Mouse (Mus musculus) forebrain, embryonic 11.5 days (tissue): ENCODE measurements at regions not wholly inside any gene's neighbourhood (a gene's known extent, or its start where the extent isn't known, plus 50 kb on each side); places are given as distances from the start of the nearest gene placed in this dataset.

Experiments used
- ATAC-seq: fragments of 200-750 bp; cut with Nextera tagmentation; replicated peaks from 2 replicates; pipeline ENCODE4 v1.8.0; 2017; ENCODE audit warnings: moderate TSS enrichment; ENCODE audit not compliant: low FRiP score
- DNase-seq: peaks from one replicate; pipeline ENCODE4 v3.0.0-alpha.2; 2017; ENCODE audit warnings: low spot score
- H3K27ac ChIP-seq: fragments of 300-500 bp; sonication (generic); 2 replicates; pipeline ENCODE4 v1.5.1; 2014; ENCODE audit warnings: low read depth, low read length
- H3K27me3 ChIP-seq: fragments of 300-500 bp; sonication (generic); 2 replicates; pipeline ENCODE4 v1.6.1; 2014; ENCODE audit warnings: mild to moderate bottlenecking, low read length, mixed read lengths; ENCODE audit not compliant: control insufficient read depth, insufficient read depth
- H3K36me3 ChIP-seq: fragments of 300-500 bp; sonication (generic); 2 replicates; pipeline ENCODE4 v1.6.1; 2014; ENCODE audit warnings: mild to moderate bottlenecking, low read length, moderate library complexity, mixed read lengths; ENCODE audit not compliant: control insufficient read depth, insufficient read depth
- H3K4me1 ChIP-seq: fragments of 300-500 bp; sonication (generic); replicated peaks from 2 replicates; pipeline ENCODE4 v1.6.1; 2014; ENCODE audit warnings: low read length, mixed read lengths; ENCODE audit not compliant: control insufficient read depth, insufficient read depth
- H3K4me2 ChIP-seq: fragments of 300-500 bp; sonication (generic); 2 replicates; pipeline ENCODE4 v1.6.1; 2014; ENCODE audit warnings: low read depth, mild to moderate bottlenecking, low read length, moderate library complexity, mixed read lengths; ENCODE audit not compliant: severe bottlenecking
- H3K4me3 ChIP-seq: fragments of 300-500 bp; sonication (generic); 2 replicates; pipeline ENCODE4 v1.5.1; 2014; ENCODE audit warnings: low read depth, low read length
- H3K9ac ChIP-seq: fragments of 300-500 bp; sonication (generic); 2 replicates; pipeline ENCODE4 v1.6.1; 2014; ENCODE audit warnings: low read length
- H3K9me3 ChIP-seq: fragments of 300-500 bp; sonication (generic); 2 replicates; pipeline ENCODE4 v1.6.1; 2016; ENCODE audit warnings: low read length, mixed read lengths; ENCODE audit not compliant: control insufficient read depth
- WGBS: fragments of 180-500 bp; shearing (Covaris S2); extraction: QIAGEN DNeasy Blood & Tissue Kit; methylation state at CpG from one replicate; pipeline ENCODE4 v1.1.7; 2014; 5-methylcytosine and 5-hydroxymethylcytosine counted together

GRCm38 (mm10) chr15:97457468-97457867, 210.4 kb upstream of the Amigo2 start:
- no peaks in the 10 kb centered on the region for H3K27me3 ChIP-seq
- WGBS: 85% methylated on average over 8 of the region's 8 CpGs
- no peak overlapping the region for H3K27ac ChIP-seq
- no peaks in the 10 kb centered on the region for H3K4me1 ChIP-seq
- DNase-seq: no peak
- no peak overlapping the region for H3K4me2 ChIP-seq
- ATAC-seq: no peak
- H3K36me3 ChIP-seq: no peaks in the 10 kb centered on the region
- H3K9me3 ChIP-seq: no peaks in the 10 kb centered on the region
- no peak overlapping the region for H3K4me3 ChIP-seq
- no peak overlapping the region for H3K9ac ChIP-seq

- WGBS: 96% methylated on average over 16 of the region's 16 CpGs
- Histone ChIP-seq H3K4me2 (no peak overlapping the region), H3K9me3 (no peaks in the 10 kb centered on the region), H3K4me3 (no peak overlapping the region), H3K27me3 (no peaks in the 10 kb centered on the region), H3K27ac (no peak overlapping the region), H3K36me3 (no peaks in the 10 kb centered on the region), H3K9ac (no peak overlapping the region), H3K4me1 (no peaks in the 10 kb centered on the region)
- DNase-seq (peak; percentile 48), ATAC-seq (no peak)
These were observed 209.9 kb upstream of the Amigo2 start for GRCm38 (mm10) chr15:97456991-97457390.

DNA sequence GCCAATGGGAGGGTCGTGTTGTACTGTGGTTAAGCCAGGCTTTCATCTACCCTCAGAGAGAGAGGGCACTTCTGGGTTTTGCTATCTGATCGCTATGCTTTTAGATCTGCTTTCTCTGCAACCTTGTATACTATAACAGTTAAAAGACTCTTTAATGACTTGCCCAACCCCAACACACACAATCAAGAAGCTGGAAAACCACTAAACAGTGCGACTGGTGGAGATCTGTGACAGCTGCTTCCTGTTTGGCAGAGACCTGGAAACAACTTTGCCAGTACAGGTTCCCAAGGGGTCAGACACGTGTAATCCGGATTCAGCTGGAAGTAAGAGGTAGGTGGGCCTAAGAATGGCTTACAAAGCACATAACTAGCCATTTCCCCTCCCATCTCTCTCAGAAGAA, 208.6 kb upstream of the Amigo2 start:
- DNase-seq: no peak
- WGBS: 79% methylated on average over 5 of the region's 5 CpGs
- Histone ChIP-seq H3K27me3 (no peaks in the 10 kb centered on the region), H3K4me3 (no peak overlapping the region), H3K36me3 (no peaks in the 10 kb centered on the region), H3K9me3 (no peaks in the 10 kb centered on the region), H3K27ac (no peak overlapping the region), H3K4me1 (no peaks in the 10 kb centered on the region), H3K9ac (no peak overlapping the region), H3K4me2 (no peak overlapping the region)
- no peak for ATAC-seq

GRCm38 (mm10) chr15:97449724-97450123, 202.6 kb upstream of the Amigo2 start:
- H3K4me1 ChIP-seq: no peaks in the 10 kb centered on the region
- ATAC-seq (no peak), DNase-seq (no peak)
- H3K4me3 ChIP-seq: no peak overlapping the region
- no peaks in the 10 kb centered on the region for H3K36me3 ChIP-seq
- 86% methylated on average over 3 of the region's 3 CpGs for WGBS
- H3K4me2 ChIP-seq: no peak overlapping the region
- H3K27ac ChIP-seq: no peak overlapping the region
- no peaks in the 10 kb centered on the region for H3K9me3 ChIP-seq
- H3K9ac ChIP-seq: no peak overlapping the region
- no peaks in the 10 kb centered on the region for H3K27me3 ChIP-seq

GRCm38 (mm10) chr15:97449001-97449400, 201.9 kb upstream of the Amigo2 start:
- Histone ChIP-seq H3K36me3 (no peaks in the 10 kb centered on the region), H3K4me3 (no peak overlapping the region), H3K9me3 (no peaks in the 10 kb centered on the region), H3K9ac (no peak overlapping the region), H3K4me2 (no peak overlapping the region), H3K4me1 (no peaks in the 10 kb centered on the region), H3K27ac (no peak overlapping the region), H3K27me3 (no peaks in the 10 kb centered on the region)
- whole genome bisulfite sequencing: 94% methylated on average over 6 of the region's 6 CpGs
- no peak for ATAC-seq
- DNase-seq: no peak

DNA sequence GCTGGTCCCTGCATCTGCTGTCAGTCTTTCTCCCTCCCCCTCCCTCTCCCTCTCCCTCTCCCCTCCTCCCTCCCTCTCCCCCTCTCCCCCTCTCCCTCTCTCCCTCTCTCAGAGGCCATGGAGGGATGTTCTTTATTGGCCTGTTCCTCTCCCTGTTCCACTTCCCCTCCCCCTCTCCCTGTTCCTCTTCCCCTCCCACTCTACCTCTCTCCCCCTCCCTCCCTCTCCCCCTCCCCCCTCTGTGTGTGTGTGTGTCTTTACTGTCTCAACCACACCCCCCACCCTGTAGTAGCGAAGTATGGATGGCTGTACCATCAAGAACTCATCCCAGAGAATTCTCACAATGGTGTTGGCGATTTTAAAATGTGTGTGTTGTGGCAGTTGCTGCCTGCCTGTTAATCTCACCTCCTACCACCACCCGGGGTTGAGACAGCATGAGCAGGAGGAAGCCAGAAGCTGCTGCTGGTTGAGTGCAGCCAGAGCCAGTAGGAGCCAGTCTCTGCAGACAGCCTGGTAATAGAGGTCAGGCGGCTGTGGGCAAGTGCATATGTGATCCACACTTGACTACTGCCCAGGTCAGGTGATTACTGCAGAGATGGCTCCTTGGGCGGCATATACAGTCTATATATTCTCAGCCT, 201.3 kb upstream of the Amigo2 start:
- Histone ChIP-seq H3K9me3 (no peaks in the 10 kb centered on the region), H3K4me1 (no peaks in the 10 kb centered on the region), H3K27ac (no peak overlapping the region), H3K4me3 (no peak overlapping the region), H3K4me2 (no peak overlapping the region), H3K27me3 (no peaks in the 10 kb centered on the region), H3K36me3 (no peaks in the 10 kb centered on the region), H3K9ac (no peak overlapping the region)
- DNase-seq (no peak), ATAC-seq (no peak)
- 78% methylated on average over 5 of the region's 5 CpGs for WGBS

- Histone ChIP-seq H3K9me3 (no peaks in the 10 kb centered on the region), H3K36me3 (no peaks in the 10 kb centered on the region), H3K27me3 (no peaks in the 10 kb centered on the region), H3K4me2 (no peak overlapping the region), H3K9ac (no peak overlapping the region), H3K27ac (no peak overlapping the region), H3K4me1 (no peaks in the 10 kb centered on the region), H3K4me3 (no peak overlapping the region)
- DNase-seq (no peak), ATAC-seq (no peak)
- 63% methylated on average over 9 of the region's 9 CpGs for WGBS
These were observed 199.1 kb upstream of the Amigo2 start for GRCm38 (mm10) chr15:97446181-97446580.

DNA sequence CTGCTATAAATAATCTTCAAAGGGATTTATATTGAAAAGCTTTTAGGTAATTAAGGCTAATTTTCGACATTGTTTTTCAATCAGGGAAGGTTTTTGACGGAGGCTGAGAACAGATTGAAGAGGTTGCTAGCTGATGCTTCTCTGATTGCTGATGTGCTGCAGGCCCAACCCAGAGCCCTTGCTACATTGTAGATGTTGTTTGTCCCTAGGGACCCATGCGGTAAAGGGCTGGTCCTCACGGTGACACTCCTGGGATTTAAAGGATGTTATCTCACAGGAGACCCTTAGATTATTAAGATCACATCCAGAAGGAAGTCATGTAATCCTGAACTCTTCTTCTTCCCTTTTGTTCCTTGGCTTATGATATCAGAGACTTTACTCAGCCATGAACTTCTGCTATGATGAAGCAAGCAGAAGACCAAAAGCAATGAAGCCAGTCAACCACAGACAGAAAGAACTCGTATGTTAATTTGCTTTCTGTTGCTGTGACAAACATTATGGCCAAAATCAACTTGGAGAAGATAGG, 191.2 kb upstream of the Amigo2 start:
- Histone ChIP-seq H3K27me3 (no peaks in the 10 kb centered on the region), H3K4me2 (no peak overlapping the region), H3K27ac (no peak overlapping the region), H3K4me1 (no peaks in the 10 kb centered on the region), H3K4me3 (no peak overlapping the region), H3K9ac (no peak overlapping the region), H3K9me3 (no peaks in the 10 kb centered on the region), H3K36me3 (no peaks in the 10 kb centered on the region)
- DNase-seq (no peak), ATAC-seq (no peak)
- 91% methylated on average over 5 of the region's 5 CpGs for WGBS
